Mouse (Mus musculus): ENCODE data around the gene Psmd1. TPM values are rescaled to one million over a fixed set of nuclear protein-coding genes. Genes with fewer than 3 reads are reported as not detected.

The Psmd1 gene
- total RNA-seq, 2 experiments from 2014 or later, result 96.2 to 98.9 TPM

DNA sequence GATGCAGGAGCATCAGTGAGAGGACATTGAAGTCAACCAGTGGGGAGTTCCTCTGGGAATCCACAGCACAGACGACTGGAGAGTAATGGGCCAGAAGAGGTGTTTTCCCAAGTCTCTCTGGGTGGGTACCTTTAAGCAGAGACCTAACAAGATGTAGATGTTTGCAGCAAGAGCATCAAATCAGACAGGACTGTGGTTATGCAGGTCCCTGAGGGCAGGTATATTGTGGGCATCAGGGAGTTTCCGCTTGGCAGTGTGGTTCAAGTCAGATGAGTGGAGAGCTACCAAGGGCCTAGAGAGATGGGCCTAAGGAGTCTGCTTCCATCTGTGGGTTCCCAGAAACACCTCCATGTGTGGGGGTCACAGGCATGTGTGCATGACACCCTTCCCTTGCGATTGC is 91.9 kb downstream of the Psmd1 start:
- no peak for DNase-seq

DNA sequence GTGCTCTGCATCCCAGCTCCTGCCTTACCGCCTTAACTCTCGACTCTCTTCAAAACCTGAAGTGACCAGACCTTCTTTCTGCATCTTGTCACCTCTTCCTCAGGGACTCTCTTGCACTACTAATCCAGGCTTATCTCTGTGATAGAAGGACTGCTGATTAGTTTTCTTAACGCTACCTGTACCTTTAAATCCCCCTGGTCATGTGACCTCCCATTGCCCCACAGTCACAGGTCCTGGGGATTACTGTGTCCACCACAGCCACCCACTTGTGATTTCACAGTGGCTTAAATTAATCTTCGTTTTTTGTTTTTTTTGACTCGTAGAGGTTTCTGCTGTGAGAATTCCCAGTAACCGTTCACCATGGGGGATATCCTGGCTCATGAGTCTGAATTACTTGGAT is 92.4 kb downstream of the Psmd1 start:
- no peak for DNase-seq

DNA sequence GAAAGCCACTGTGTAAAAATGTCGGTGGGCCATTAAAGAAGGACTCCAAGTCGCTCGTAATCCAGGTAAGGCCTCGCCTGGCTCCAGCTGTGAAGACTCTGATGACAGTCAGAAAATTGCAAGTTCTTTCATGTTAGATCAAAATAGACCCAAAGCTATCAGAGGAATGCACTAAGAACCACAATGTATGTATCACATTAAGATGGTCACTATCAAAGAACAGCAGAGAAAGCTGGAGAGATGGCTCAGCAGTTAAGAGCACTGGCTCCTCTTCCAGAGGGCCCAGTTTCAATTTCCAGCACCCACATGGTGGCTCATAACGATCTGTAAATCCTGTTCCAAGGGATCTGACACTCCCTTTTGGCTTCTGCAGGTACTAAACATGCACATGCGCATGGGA is 95.9 kb downstream of the Psmd1 start:
- no peak for DNase-seq

DNA sequence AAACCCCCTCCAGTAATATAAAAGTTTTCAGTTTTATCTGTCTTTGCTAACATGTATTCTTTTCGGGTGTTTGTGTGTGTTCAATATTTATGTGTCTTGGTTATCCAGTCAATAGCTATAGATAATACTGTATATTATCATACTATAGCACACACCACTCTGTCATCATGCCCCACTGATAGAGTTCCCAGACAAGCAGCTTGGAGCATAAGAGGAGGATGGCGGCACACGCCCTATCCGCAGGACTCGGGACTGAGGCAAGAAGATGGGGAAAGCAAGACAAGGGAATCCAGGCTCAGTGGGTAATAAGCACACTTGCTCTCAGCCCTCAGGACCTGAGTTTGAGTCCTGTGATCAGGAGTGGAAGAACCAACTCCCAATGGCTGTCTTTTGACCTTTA is 96.3 kb downstream of the Psmd1 start:
- no peak for DNase-seq

DNA sequence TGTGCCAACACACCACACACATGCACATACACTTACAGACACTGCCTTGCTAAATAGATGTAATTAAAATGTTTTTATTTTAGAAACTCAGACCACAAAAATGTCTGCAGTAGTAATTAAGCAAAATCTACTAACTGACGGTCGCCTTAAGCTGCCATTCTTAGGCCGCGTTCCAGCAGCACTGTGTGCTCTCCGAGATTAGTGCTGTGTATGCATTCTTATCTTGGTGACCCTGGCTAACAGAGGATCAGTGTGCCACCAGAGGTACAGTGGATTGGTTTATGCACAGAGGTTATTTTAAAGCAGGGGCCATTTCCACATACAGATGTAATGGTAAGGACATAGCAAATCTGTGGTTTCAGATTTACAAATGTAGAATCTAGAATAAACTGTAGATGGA is 96.9 kb downstream of the Psmd1 start:
- DNase-seq, result no peak

DNA sequence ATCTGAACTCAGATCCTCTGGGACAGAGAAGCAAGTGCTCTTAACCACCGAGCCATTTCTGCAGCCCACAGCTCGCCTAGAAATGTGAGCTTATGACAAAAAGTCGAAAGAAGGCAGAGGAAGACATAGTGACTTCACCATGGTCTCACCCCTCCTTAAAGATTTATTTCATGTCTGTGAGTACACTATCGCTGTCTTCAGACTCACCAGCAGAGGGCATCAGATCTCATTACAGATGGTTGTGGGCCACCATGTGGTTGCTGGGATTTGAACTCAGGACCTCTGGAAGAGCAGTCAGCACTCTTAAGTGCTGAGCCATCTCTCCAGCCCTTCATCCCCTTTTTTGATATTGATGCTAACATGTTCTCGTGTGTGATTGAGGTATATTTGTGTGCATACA is 110.4 kb downstream of the Psmd1 start:
- no peak for DNase-seq

DNA sequence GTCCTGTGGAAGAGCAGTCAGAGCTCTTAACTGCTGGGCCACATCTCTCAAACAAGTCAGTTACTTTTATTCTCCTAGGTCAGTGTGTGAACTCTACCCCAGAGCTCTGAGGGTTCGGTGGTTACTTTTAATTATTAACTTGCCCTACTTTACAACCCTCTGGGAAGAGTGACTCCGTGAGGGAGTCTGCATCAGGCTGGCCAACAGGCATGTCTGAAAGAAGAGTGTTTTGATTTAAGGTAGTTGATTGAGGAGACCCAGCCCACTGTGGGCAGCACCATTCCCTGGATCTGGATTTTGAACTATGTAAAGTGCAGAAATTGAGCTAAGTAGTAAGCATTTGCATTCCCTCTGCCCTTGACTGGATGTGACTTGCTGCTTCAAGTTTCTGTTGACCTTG is 111.9 kb downstream of the Psmd1 start:
- no peak for DNase-seq

DNA sequence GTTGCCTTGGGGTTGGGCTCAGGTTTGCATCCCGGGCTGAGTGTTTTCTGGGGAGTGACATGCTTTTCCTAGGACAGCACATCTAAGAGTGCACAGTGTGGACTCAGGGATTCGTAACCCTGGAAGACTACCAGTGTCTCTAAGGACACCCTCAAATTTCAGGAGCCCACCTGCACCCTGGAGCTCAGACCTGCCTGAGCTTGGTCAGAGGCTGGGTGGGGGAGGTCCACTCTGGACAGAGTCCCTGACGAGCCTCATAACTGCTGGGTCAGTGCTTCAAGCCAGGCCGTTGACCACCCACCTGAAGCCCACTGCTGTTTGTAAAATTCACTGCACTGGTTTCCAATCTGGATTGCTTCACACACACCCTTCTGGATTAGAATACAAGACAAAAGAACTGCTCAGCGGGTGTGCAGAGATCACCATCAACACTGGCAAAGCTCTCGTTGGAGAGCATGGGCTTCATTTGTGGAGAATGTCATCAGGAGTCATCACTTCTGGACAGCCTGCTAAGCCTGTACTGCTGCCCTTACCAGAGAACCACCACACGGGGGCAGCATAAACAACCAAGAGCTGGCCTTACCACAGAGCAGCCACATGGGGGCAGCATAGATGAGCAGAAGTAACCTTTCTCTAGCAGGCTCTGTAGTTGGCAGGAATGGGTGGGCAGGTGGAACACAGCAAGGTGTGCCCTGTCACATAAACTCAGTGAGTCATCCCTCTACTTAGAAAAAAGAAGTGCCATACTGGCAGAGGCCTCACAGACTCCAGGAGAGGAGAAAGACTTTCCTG is 114.5 kb downstream of the Psmd1 start:
- peak; percentile 68 for DNase-seq

DNA sequence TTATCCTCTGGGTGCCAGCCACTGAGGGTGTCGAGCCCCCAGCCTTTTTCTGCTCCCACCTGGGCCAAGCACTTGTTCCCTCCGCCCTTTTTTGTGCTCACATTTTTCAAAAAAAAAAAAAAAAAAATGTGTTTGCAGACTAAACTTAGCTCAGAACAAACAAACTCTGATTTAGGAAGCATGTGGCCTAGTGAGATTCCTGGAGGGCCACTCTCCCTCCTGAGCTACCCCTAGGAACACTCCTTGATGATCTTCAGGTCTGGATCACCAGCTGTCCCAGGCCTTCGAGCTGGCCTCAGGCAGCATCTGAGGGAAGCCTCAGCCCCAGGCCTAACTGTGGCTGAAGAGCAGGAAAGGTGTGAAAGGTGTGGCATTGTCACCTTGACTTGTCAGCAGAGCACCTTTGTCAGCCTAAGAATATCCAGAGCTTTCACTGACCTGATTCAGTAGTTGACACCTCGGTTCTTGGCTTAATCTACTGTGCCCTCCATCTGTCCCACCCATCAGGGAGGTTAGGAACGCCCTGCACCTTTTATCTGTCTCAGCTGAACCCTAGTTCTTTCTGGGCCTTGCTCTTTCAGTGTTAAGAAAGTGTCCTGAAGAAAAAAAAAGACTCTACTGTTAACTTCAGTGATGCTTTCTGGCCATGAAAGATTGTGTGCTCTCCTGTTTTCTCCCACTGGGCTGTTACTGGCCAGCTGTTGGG is 118.0 kb downstream of the Psmd1 start:
- DNase-seq, result no peak

DNA sequence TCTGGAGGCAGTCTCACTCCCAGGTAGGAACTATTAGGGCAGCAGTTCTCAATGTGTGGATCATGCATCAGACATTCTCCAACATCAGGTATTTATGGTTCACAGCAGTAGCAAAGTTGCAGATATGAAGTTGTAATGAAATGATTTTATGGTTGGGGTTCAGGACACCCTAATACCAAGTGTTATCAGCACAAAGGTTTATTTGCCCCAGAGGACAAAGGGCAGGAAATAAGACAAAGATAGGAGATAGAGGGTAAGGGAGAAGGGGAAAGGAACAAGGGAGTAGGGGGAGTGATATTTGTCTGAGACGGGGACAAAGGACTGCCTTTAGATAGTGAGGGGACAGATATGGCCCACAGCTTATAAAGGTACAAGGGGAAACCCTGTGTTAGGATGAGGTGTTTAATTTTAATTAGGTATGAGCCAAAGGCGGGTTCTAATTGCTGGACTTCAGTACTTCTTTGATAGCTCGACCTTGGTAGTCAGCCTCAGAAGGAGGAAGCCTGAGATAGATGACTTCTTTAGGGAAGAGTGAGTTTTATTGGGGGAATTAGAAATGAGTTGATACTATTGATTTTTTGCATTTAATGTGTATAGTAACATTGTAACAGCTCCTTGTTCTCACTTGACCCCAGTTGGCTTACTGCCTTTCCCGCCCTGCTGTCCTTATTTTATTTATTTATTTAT is 119.5 kb downstream of the Psmd1 start:
- no peak for DNase-seq

DNA sequence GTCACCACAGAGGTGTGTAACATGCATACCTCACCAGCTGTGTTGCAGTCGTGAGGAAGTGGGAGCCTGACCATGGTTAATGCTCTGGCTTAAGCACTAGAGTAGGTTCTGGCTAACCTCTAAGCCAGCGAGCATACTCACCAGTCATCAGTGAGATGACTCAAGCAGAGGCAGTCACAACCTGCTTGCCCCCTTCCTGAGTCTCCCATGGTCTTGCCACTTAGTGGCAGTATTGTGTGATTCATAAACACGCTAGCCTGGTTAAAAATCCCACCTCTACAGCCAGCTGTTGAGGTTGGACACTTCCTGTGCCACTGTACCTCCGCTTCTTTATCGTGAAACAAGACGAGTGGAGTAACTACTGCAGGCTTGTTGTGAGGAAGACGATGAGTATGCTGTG is 122.6 kb downstream of the Psmd1 start:
- no peak for DNase-seq

DNA sequence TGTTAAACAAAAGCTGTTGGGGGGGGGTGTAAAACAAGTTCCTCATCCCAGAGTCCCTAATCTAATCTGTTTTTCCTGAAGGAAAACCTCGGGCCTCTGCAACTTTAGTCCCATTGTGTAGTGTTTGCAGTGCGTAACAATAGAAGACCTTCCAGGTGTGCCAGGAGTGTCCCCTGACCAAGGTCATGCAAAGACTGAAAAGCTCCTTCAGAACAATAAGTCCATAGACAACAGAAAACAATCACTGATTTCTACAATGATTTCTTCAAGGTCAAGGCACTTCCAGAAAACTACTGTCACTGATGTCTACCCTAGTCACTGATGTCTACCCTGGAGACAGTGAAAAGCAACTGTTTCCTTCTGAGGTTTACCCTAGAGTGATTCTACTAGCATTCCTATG is 123.7 kb downstream of the Psmd1 start:
- no peak for DNase-seq

DNA sequence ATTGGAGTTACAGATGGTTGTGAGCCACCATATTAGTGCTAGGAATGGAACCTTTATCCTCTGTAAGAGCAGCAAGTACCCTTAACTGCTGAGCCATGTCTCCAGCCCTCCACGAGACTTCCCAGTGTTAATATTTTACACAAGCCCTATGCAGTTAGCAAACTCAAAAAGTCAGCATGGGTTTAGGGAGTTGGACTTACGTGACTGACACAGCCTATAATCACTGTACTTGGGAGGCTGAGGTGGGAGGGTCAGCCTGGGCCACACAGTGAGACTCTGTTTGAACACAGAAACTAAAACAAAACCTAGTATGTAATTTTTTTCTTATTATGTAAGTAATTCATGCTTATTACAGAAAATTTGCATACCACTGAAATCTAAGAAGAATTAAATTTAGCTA is 124.1 kb downstream of the Psmd1 start:
- no peak for DNase-seq

Other genes with a start within 250 kb of the Psmd1 start
- 10 to 100 TPM; 21.2 to 22.6 TPM for gene Itm2c, start 170.1 kb upstream of the Psmd1 start, total RNA-seq (2021)
- gene 4933407L21Rik, start 135.9 kb upstream of the Psmd1 start, total RNA-seq (2021), result not detected
- not detected for gene Gpr55, start 103.4 kb upstream of the Psmd1 start, total RNA-seq (2021)
- gene Spata3, start 47.6 kb upstream of the Psmd1 start, total RNA-seq (2021), result not detected
- gene 2810459M11Rik, start 18.5 kb upstream of the Psmd1 start, total RNA-seq (2021), result not detected
- under 1 TPM in 1 of 2 experiments, not detected in 1; 0.96 TPM for gene Htr2b, start 47.6 kb downstream of the Psmd1 start, total RNA-seq (2021)
- 1 to 10 TPM in 1 of 2 experiments, under 1 TPM in 1; 0.54 to 1.3 TPM for gene Gm21972, start 69.2 kb downstream of the Psmd1 start, total RNA-seq (2021)
- 1 to 10 TPM; 2.1 to 2.4 TPM for gene Armc9, start 90.4 kb downstream of the Psmd1 start, total RNA-seq (2021)
- gene B3gnt7, start 238.4 kb downstream of the Psmd1 start, total RNA-seq (2021), result not detected

Data from gastrocnemius, postnatal 25 days (tissue).